Mouse (Mus musculus): ENCODE measurements around the gene Wdfy4.

- TF ChIP-seq CTCF (IDR thresholded peaks at IDR 0.05; ENCODE audit: extremely low read depth, insufficient read depth, low read length) = no peak
- TF ChIP-seq POLR2A (IDR thresholded peaks at IDR 0.05; ENCODE audit: extremely low read depth, insufficient read depth, low read length) = no peak
Measured at GRCm38 (mm10) chr14:33005114-33005513, 180.2 kb downstream of the Wdfy4 start.

All from cortical plate, adult 2 months (tissue).